Mouse (Mus musculus) brain, embryonic 14.5 days (tissue): ENCODE results near the gene Napb.

Experiments used
- CTCF ChIP-seq: fragments of 200-500 bp; IDR thresholded peaks from 2 replicates; pipeline ENCODE4 v1.5.1; 2012; ENCODE audit warnings: inconsistent platforms, mild to moderate bottlenecking, moderate library complexity, borderline replicate concordance; ENCODE audit not compliant: insufficient read depth, insufficient read length; ENCODE audit errors: extremely low read depth
- POLR2A ChIP-seq: fragments of 200-500 bp; IDR thresholded peaks from 2 replicates; pipeline ENCODE4 v1.6.1; 2012; ENCODE audit warnings: mild to moderate bottlenecking, inconsistent platforms, borderline replicate concordance; ENCODE audit not compliant: poor library complexity, insufficient read depth, insufficient read length, severe bottlenecking; ENCODE audit errors: extremely low read depth

- TF ChIP-seq POLR2A: no peak
- TF ChIP-seq CTCF: no peak
These were observed 68.8 kb downstream of the Napb start for GRCm38 (mm10) chr2:148663458-148663857.
